Mouse (Mus musculus): ENCODE data around the gene Nhlrc3. TPM values are rescaled to one million over a fixed set of nuclear protein-coding genes. Genes with fewer than 3 reads are reported as not detected.

Gene Nhlrc3
- 2.5 TPM for polyA plus RNA-seq (2015; fragmentation: Illumina TruSeq; extraction: RNeasy Lipid Tissue Mini Kit (QIAGEN cat#74804); ENCODE audit: insufficient read depth, low read depth, low replicate concordance)

DNA sequence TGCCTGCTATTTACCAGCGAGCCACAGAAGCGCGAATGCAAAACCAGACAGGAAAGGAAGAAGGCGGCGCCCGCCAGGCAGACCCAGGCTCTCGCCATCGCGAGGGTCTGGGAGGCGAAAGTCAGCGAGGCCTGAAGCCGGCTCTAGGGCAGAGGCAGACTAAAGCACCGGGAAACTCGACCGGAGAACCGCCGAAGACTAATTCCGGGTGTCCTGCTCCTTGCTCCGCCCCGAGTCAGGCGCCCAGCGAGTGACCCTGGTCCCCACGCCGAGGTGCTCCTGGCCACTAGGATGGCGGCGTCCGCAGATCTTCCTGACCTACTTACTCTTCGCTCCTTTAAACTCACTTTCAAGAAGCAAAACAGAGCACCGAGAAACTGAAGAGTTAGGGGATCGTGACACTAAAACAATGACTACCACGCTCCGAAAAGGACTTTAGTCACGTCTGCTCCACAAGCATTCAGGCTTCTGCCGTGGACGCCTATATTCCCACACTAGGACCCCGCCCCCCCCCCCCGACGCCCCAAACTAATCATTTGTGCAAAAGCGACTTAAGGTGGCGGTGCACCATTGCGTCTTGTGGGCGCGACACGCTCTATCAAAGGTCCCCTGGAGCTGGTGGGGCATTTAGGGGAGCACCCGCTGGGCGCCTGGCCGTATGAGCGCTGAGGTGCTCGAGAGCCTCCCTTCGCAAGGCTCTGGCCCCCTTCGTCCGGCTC lies at the start of gene Nhlrc3, which contains the start of gene Proser1:
Gene Nhlrc3 (minus strand): TSS at position 287 of the 719 bp plus-strand sequence.
Gene Proser1 (plus strand): TSS at position 621 of the 719 bp plus-strand sequence.

DNA sequence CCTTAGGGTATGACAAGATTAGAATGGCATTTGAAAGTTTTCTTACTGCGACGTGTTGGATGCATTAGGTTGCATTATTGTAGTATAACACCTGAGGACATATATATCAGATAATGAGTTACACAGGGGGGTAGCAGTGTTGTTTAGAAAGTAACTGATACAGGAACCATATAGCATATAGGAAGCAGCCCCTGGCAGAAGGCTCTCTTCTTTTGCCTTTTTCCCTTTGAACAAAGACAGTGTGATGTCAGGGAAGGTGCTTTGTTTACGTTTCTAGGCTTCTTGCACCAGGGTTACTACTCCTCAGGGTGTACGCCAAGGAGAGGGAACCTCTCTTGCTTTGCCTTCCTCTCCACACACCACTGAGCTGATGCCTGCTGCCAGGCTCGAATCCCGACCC lies 25.2 kb upstream of the Nhlrc3 start, which contains the start of gene Stoml3:
Gene Stoml3 (plus strand): TSS at position 301 of the 400 bp plus-strand sequence.

Other genes with a start within 250 kb of the Nhlrc3 start
- gene Proser1, start 334 bp upstream of the Nhlrc3 start, polyA plus RNA-seq (2015; fragmentation: Illumina TruSeq; extraction: RNeasy Lipid Tissue Mini Kit (QIAGEN cat#74804); ENCODE audit: insufficient read depth, low read depth, low replicate concordance), result 3.1 TPM
- gene Stoml3, start 25.3 kb upstream of the Nhlrc3 start, polyA plus RNA-seq (2015; fragmentation: Illumina TruSeq; extraction: RNeasy Lipid Tissue Mini Kit (QIAGEN cat#74804); ENCODE audit: insufficient read depth, low read depth, low replicate concordance), result not detected
- 0.06 TPM for gene Frem2, start 194.0 kb upstream of the Nhlrc3 start, polyA plus RNA-seq (2015; fragmentation: Illumina TruSeq; extraction: RNeasy Lipid Tissue Mini Kit (QIAGEN cat#74804); ENCODE audit: insufficient read depth, low read depth, low replicate concordance)

All from pancreas, adult 10 weeks (tissue).